Mouse (Mus musculus): Measurements from ENCODE around the gene Fam98a.

Gene Fam98a

DNA sequence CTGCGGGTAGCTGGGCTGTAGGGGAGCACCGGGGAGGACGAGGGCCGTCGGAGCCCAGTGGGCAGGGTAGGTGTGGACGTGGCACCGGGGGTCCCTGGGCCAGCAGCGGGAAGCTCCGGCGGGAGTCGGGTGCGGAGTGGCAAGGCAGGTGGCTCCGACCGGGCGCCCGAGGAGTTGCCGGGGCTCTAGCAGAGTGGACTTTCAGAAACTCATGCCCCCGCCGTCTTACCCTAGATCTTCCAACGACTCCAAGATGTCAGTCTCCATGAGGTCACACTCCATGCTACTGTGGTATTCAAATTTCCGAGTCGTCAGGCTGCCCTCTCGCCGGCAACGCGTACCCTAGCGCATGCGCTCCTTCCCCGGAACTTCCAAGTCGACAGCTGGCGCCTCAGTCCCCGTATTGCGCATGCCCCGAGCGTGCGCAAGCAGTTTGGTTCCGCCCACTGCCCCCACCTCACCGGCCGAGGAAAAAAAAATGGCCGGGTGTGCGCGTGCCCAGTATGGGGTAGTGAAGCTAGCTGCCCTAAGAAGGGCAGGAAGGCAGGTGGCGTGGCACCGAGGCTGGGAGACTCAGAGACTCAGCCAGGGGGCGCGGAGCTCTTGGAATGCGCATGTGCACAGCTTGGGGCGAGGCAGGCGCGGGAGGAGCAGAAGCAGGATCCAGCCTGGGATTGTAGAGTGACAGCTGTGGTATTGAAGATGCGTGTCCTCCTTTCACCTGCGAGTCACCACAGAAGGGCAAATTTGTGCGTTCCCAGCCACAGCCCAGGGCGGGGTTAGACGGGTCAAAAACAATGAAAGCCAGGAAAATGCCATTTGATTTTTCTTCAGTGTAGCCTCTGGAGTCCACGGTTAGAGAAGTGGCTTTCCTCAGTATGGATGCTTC, at the start of gene Fam98a:
Fam98a (minus strand) TSS at position 435 of the 889 bp plus-strand sequence.
- DNase-seq (ENCODE audit: low spot score in 2 of 2): peak; percentile 97 to 98

DNA sequence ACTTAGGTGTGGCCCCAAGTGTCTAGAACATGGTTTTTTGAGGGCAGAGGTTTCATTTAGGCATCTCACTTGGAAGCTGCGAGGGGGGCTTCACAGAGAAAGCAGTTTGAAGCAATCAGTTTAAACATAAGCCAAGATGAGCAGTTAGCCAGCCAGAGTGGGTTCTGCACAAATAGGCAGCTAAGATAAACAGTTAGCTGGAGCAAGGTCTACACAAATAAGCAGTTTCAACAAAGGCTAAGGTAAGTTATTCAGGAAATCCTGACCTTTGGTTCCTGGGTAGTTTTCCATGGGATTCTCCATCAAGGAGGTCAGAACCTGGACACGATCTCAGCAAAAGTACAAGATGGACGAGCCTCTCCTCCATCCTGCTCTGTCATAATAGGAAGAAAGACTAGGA, 46.9 kb upstream of the Fam98a start:
- DNase-seq (ENCODE audit: low spot score in 2 of 2): no peak

DNA sequence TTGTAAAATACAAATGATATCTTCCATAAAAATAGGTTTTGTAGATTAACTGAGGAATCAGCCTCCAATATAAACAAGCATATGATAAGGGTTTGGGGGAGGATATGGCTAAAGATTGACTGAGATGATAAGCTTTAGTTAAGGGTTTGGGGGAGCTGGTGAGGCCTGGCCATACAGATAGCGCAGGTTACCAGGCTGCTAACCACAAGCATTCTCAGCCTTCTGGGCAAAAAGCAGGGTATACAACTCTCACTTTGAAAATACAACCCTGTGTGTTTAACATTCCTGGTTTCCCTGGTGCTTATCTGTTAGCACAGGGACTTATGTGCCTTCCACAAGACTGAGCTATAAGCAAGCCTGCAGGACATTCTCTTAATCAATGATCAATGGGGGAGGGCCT, 31.0 kb upstream of the Fam98a start:
- DNase-seq (ENCODE audit: low spot score in 2 of 2): no peak

DNA sequence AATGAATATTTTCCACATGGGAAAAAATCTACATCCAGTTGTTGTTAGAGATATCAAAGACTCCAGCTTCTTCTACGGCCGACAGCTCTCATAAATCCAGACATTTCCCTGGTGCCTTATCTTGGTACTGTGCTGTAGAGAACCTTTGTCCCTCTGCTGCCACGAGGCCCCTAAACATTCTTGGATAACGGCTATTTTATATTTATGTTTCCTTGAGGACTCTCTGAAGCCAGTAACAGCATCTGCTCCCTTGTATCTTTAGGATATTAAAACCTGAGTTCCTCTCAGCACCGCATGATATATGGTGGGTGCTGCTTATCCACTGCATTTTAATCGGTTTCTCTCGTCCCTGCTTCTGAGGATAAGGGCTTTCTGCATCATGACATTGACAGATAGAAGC, 23.9 kb upstream of the Fam98a start:
- DNase-seq (ENCODE audit: low spot score in 2 of 2): no peak

DNA sequence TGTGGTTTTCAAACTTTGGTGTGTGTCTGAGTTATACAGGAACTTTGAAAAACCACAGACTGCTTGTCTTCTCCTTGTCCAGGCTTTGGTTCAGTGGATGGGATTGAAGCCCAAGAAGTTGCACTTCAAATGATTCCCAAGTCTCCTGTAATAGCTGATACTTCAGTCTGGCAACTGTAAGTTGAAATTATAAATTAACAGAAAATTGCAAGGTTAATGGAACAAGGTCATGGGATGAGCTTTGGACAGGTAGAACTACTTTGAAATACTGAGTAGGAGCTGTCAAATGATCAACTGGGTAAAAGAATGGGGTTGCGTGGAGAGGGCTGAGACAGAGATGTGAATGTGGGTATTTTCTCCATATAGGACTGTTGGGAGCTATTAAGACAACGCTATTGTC, 6.3 kb upstream of the Fam98a start:
- DNase-seq (ENCODE audit: low spot score in 2 of 2): no peak

DNA sequence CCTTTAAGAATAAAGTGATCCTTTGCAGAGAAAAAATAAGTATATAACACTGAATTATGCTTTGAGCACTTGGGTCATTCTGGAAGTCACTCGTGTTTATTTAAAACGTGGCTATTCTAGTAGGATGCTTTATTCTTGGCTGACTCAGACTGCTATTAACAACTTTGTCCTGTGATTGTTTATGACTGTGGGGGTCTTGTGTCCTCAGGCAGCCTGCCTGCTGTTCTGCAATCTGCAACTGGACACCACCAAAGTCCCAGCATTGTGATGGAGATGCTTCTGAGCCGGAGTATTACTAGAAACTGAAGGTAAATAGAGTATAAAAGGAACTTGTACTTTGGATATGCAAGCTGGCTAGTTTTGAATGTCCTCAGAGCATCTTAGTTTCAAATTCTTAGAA, 5.3 kb upstream of the Fam98a start:
- no peak for DNase-seq (ENCODE audit: low spot score in 2 of 2)

DNA sequence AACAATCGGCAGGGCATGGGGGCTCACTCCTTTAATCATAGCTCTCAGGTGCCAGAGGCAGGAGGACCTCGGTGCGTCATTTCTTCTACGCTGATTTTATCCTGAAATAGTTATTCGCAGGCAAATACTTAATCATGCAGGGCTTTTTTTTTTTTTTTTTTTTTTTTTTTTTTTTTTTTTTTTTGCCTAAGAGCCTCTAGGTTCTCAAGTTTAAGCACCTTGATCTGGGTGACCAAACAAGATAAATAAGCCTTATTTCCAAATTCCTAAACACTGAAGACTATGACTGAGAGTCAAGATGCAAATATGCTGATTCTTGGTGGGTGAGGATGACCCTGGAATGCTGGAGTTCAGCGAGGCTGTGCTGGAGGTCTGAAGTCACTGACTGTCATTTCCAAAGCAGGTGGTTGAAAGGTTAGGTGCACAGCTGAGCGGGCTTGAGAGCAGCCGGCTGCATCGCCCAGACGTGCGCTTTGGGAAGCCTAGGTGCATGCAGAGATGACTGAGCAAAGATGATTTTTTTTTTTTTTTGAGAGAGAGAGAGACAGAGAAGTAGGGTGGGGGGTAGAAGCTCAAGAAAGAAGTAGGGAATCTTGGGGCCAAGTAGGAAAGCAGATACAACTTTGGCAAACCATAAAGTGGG, 854 bp downstream of the Fam98a start:
- DNase-seq (ENCODE audit: low spot score in 2 of 2): no peak

DNA sequence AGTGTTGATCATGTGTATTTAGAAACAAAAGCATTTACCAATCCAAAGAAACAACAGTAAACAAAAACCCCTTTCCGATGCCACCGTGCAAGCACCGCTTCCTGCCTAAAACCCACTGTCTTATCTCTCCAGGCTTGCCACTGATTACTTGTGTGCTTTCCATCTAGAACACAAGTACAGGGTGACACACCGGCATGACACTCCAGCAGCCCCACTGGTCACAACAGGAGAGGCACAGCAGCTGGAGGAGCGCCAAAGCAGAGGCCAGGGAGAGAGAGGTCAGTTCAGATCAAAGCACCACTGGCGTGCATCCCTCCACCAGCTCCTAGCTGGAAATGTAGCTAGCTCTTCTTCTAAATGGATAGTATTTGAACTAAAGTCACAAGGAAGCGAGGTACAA, 7.5 kb downstream of the Fam98a start:
- DNase-seq (ENCODE audit: low spot score in 2 of 2): no peak

DNA sequence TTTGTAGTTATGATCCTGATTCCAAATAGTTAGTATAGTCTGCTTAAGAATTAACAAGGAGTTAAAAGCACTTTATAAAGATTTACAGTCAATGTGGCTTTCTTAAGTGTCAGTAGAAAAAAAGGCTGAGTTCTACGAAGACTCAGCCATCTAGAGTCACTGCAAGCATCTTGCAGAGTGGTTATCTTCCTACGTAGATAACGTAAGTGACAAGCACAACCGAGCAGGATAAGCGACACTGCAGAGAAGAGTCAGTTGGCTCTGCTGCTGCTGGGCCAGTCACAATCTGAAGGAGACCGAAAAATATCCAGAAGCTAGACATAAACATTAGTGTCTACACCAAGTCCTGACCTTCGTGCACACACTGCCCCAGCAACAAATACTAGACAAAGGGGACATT, 8.3 kb downstream of the Fam98a start:
- no peak for DNase-seq (ENCODE audit: low spot score in 2 of 2)

DNA sequence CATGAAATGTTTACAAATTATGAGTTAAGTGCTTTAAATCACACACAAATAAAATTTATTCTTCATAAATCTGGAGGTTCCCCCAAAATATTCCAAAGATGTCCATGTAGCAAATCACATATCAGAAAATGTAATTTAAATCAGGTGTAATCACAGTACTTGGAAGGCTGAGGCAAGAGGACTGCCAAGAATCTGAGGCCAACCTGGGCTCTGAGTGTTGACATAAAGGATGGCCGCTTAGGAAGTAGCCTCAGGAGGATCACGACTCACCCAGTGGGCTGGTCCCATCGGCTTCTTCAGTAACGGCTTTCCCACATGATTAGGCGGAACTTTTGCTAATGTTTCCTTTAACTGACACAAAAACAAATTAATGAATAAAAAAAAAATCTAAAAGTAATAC, 11.9 kb downstream of the Fam98a start:
- no peak for DNase-seq (ENCODE audit: low spot score in 2 of 2)

DNA sequence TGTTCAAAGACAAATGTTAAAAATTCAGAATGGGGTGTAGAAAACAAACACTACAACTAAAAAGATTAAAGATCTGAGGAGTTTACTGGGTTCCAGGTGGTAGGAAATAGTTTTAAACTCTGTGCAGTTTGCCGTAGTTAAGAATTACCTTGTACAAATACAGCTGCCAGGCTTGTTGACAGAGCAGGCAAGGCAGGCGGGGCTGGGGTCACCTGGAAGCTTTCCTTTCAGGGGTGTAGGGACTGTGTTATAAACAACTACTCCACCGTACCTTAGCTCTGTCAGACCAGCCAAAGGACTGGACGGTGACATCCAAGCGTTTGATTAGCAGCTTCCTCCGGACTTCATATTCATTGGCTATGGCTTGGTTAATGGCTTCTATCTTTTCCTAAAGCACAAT, 12.6 kb downstream of the Fam98a start:
- no peak for DNase-seq (ENCODE audit: low spot score in 2 of 2)

DNA sequence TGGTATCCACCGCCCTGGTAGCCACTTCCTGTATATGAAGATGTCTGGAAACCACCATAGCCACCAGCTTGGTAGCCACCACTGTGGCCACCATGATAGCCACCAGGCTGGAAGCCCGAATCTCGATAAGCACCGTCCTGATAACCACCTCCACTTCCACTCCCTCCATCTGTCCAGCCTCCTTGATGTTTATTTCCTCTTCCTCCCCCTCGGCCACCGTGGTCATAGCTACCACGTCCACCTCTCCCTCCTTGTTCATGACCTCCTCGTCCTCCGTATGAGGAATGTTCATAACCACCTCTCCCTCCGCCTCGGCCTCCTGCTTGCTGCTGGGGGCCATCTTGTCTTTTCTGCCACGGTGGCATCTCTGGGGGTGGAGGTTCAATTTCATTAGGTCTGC, 13.3 kb downstream of the Fam98a start:
- DNase-seq (ENCODE audit: low spot score in 2 of 2): no peak

DNA sequence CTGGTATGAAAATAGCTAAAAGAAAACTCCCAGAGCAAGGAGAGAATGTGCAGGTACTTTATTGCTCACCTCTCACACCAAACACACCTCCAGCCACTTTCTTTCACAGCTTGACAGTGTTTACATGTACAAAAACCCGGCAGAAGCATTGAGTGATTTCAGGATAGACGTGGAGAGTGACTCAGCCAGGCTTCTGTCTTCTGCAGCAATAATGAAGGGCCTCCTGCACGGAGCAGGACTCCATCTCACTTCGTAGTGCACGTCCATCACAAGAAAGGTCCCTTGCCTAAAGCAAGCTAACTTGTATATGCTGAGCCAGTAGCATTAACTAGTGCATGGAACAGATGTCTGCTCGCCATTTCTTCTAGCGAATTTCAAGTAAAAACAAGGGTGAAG, 14.7 kb downstream of the Fam98a start:
- no peak for DNase-seq (ENCODE audit: low spot score in 2 of 2)

DNA sequence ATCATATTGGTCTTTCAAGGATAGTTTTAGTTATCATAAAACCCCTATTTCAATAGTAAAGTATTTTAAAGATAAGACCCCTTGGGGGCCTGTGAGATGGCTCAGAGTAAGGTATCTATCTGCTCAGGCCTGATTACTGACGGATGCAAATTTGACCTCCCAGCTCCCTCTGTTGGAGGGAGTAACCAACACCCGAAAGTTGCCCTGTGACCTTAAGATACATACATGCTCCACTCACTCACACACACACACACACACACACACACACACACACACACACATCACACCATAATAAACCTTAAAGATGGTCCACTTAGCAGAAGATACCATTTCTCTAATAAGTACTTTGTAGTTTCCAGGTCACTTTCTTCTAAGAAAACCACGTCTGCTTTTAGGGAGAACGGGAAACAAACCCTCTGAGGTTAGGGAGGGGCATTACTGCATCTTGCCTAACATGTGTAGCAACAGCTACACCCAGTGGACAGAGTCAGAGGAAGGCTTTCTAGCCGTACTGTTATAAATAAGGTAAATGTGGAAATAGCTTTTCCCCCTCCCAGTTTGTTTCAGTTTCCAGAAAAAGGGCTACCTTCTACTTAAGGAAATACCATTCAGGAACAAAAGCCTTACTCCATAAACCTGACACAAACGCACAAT, 15.2 kb downstream of the Fam98a start:
- peak in 1 of 2 experiments; percentile 37 for DNase-seq (ENCODE audit: low spot score in 2 of 2)

DNA sequence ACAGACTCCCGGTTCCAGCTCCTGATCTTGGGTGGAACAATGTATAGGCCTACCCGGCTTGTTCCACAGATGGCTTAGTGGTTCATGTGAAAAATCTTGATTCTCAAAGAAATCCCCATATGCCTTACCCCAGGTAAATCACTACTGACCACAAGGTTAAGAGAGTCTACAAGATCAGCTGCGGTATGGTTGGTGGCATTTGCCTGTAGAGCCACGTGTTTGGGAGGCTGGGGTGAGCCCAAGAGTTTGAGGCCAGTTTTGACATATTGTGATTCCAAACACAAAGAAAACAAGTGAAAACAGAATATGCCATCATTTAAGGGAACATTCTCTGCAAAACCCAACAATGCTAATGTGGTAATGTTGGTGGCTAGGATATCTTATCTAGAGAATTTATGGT, 16.1 kb downstream of the Fam98a start:
- DNase-seq (ENCODE audit: low spot score in 2 of 2): no peak

DNA sequence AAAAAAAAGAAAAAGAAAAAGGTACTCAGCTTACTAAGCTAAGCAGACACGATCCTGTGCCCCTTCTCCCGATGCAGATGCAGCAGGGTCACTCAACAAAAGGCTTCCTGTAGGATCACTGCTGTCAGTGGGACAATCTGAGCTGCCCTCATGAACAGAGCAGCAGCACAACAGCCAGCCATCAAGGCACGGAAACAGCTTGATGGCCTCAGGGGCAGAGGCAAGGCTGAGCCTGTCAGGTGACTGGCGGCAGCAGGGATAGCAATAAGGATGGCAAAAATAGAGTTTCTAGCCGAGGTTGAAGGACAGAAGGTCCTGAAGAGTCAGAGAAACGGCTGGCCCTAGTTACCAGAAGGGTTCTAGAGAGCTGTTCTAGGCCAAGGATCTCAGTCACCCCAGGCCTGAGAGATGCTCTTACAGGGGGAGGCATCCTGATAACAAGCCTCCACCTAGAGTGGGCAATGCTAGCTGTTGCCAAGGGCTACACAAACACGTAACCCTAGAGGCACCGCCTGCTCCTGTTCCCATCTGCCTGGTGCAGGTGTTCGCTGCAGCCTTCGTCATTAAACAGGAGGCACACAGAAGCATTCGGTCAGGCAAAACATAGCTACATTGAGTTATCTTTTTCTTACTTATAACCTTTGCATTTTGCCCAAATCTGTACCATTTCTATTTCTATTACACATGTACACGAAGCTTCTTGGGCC, 17.3 kb downstream of the Fam98a start:
- no peak for DNase-seq (ENCODE audit: low spot score in 2 of 2)

DNA sequence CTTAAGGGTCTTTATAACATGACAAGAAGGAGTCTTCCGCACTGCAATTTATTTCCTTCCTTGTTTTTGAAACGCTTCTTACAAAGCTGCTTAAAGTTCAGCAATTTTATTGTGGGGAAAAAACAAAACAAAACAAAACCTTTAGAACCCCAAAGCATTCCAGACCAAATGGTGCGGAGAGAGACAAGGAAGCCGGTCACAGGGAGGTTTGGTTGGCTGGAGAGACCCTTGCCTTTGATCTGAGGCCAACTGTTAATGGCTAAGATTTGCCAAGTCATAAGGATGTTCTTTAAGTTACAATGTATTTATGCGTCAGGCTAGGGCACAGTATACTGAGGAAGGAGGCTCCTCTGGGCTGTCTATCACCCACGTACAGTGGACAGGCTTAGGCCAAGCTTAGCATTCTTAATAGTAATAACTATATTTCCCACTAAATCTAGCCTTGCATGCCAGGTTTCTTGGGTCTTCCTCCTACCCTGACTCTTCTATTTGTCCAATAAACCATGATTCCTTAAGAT, 19.2 kb downstream of the Fam98a start:
- no peak for DNase-seq (ENCODE audit: low spot score in 2 of 2)

DNA sequence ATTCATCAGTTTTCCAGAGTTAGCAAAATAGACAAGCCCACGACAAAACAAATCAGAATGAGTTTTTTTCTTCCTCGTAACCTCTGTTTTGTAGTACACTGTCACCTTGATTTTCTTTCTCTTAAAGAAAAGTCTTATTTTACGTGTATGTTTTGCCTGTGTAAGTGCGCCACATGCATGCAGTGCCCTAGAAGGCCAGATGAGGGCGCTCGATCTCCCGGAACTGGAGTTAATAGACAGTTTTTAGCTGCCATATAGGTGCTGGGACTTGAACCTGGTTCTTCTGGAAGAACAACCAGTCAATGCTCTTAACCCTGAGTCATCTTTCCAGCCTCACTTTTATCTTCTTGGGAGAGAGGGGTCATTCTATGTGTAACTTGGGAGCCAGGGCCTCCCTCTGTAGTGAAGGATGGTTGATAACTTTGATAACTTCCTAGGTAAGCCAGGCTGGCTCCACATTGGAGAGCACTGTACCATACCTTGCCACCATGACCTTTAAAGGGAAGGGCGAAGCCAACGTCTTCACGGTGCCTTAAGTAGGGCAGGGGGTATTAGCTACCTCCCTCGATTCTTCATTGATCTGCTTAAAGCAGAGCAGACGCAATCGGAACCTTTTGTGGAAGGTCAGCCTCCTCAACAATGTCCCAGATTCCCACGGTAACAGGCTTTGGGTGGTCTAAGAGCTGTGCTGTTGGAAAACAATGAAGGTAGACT, 22.4 kb downstream of the Fam98a start:
- DNase-seq (ENCODE audit: low spot score in 2 of 2): no peak

DNA sequence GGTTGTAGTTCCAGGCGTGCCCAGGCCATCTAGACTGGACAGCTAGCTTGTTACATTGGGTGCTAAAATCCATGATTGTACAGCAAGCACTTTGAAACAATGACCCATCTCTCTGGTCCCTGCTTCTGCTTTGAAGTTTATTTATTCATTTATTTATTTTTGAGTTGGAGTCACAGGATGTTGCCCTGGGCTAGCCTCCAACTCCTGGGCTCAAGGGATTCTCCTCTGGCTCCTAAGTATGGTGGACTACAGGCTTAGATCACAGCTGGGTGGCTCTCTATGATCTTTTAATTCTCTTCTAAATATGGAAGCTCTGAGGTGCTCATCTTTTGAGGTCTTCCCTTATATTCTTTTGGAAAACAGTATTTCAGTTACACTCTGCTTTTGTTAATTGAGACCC, 25.3 kb downstream of the Fam98a start:
- no peak for DNase-seq (ENCODE audit: low spot score in 2 of 2)

DNA sequence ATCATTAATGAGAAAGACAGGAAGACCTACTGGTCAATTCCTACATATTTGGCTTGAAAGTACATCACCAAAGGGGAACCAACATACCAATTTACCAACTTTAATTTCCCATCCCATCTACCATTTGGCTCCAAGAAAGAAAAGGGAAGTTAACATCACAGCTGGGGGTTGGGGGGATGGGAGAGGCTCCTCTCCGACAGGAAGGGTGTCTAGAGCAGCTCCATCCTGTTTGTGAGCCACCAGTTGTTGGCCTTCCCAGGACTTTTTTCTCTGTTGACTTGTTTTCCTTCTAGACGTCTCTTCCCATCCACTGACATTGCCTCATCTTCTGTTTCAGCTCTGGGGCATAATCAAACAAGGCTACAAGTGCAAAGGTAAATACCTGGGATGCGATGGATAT, 27.9 kb downstream of the Fam98a start:
- no peak for DNase-seq (ENCODE audit: low spot score in 2 of 2)

DNA sequence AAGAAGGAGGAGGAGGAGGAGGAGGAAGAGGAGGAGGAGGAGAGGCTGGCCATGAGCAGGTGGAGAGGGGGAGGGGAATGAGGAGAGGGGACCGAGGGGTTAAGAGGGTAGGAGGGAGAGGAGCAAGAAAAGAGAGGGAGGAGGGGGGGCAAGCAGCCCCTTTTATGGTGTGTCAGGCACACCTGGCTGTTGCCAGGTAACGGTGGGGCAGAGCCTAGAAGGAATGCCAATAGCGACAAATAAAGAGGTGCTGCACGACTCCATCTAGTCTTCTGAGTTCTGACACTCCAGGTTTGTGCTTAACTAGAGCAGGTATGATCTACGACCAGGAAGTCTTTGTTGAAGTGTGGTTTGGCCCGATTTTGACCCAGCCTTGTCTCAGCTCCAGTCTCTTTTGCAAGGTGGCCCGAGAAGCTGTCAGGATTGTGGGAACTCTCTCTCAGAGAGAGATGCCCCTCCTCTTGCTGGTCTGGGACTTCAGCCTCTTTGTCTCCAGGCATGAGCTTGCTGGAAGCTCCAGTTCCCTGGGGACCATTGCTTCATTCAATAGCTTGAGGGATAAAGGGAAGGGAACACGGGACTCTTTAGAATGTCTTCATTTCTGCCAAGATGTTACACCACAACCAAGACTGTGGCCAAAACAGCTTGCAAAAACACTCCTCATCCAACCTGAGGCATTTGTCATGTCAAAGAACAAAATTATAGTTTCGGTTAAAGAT, 29.2 kb downstream of the Fam98a start:
- DNase-seq (ENCODE audit: low spot score in 2 of 2): no peak

All from natural killer cell, adult 2 months (primary cell).